Mouse (Mus musculus) MEL (cell line): Measurements from ENCODE around the gene Mrpl1. TPM values are rescaled to one million over a fixed set of nuclear protein-coding genes. Genes with fewer than 3 reads are reported as not detected.

Experiments used
- DNase-seq: peaks from one replicate; pipeline ENCODE4 v3.0.0; 2011; ENCODE audit warnings: low read depth, low spot score
- H3K27ac ChIP-seq: 2 replicates; pipeline ENCODE4 v1.5.1; 2012; ENCODE audit warnings: low read depth, mild to moderate bottlenecking, control low read depth, low read length, moderate library complexity; ENCODE audit not compliant: control insufficient read depth
- H3K27me3 ChIP-seq, 2 experiments: fragments of 150-350 bp in 1 of 2; sonication (generic) in 1 of 2; 2 replicates each; pipeline ENCODE4 v1.6.1; 2012; ENCODE audit warnings: low read length in 2 of 2, mild to moderate bottlenecking in 2 of 2, improper control_type of control experiment in 1 of 2, moderate library complexity in 1 of 2; ENCODE audit not compliant: insufficient read depth in 2 of 2, control insufficient read depth in 1 of 2
- H3K36me3 ChIP-seq, 2 experiments: 2 replicates each; pipeline ENCODE4 v1.6.1; 2012 to 2014; ENCODE audit warnings: low read length in 2 of 2, improper control_type of control experiment in 1 of 2, inconsistent platforms in 1 of 2, mild to moderate bottlenecking in 1 of 2; ENCODE audit not compliant: insufficient read depth in 2 of 2, control insufficient read depth in 1 of 2
- H3K4me1 ChIP-seq, 2 experiments: fragments of 150-350 bp in 1 of 2; sonication (generic) in 1 of 2; 2 replicates each; pipeline ENCODE4 v1.6.1; 2012; ENCODE audit warnings: low read length in 2 of 2, improper control_type of control experiment in 1 of 2, mild to moderate bottlenecking in 1 of 2; ENCODE audit not compliant: insufficient read depth in 2 of 2, control insufficient read depth in 1 of 2
- H3K4me3 ChIP-seq, 2 experiments: fragments of 150-350 bp in 1 of 2; sonication (generic) in 1 of 2; 2 replicates each; pipeline ENCODE4 v1.5.1; 2012; ENCODE audit warnings: low read depth in 2 of 2, low read length in 2 of 2, mild to moderate bottlenecking in 2 of 2, moderate library complexity in 2 of 2, control low read depth in 1 of 2, improper control_type of control experiment in 1 of 2; ENCODE audit not compliant: control insufficient read depth in 1 of 2, insufficient read depth in 1 of 2
- H3K79me2 ChIP-seq: 2 replicates; pipeline ENCODE4 v1.6.1; 2012; ENCODE audit warnings: mild to moderate bottlenecking, low read length, moderate library complexity; ENCODE audit not compliant: control insufficient read depth, poor library complexity, insufficient read depth
- H3K9ac ChIP-seq: 2 replicates; pipeline ENCODE4 v1.6.1; 2012; ENCODE audit warnings: low read depth, mild to moderate bottlenecking, control low read depth, low read length, moderate library complexity; ENCODE audit not compliant: control insufficient read depth, poor library complexity, severe bottlenecking
- H3K9me3 ChIP-seq: fragments of 150-350 bp; sonication (generic); replicated peaks from 2 replicates; pipeline ENCODE4 v1.6.1; 2012; ENCODE audit warnings: mild to moderate bottlenecking, low read length, improper control_type of control experiment, moderate library complexity; ENCODE audit not compliant: insufficient read depth
- CHD1 ChIP-seq: IDR thresholded peaks from 2 replicates; pipeline ENCODE4 v1.6.1; 2012; ENCODE audit warnings: low read depth, mild to moderate bottlenecking, inconsistent platforms, low read length, improper control_type of control experiment
- CTCF ChIP-seq, 3 experiments: IDR thresholded peaks in 2 of 3; conservative IDR thresholded peaks in 1 of 3; 2 replicates each; pipeline ENCODE4 v1.5.1; 2011 to 2012; ENCODE audit warnings: low read length in 3 of 3, low read depth in 2 of 3, mild to moderate bottlenecking in 2 of 3, improper control_type of control experiment in 1 of 3, inconsistent platforms in 1 of 3, mixed read lengths in 1 of 3, moderate library complexity in 1 of 3; ENCODE audit not compliant: control insufficient read depth in 1 of 3, insufficient read depth in 1 of 3, poor library complexity in 1 of 3, severe bottlenecking in 1 of 3
- E2F4 ChIP-seq: IDR thresholded peaks from 2 replicates; pipeline ENCODE4 v1.6.1; 2011; ENCODE audit warnings: low read depth, low read length, improper control_type of control experiment, borderline replicate concordance
- ELF1 ChIP-seq: IDR thresholded peaks from 2 replicates; pipeline ENCODE4 v1.6.1; 2014; ENCODE audit warnings: low read depth, mild to moderate bottlenecking, inconsistent platforms, low read length, improper control_type of control experiment, moderate library complexity
- ETS1 ChIP-seq: IDR thresholded peaks from 2 replicates; pipeline ENCODE4 v1.6.1; 2012; ENCODE audit warnings: low read depth, mild to moderate bottlenecking, inconsistent platforms, low read length, improper control_type of control experiment, moderate library complexity
- GABPA ChIP-seq: IDR thresholded peaks from 2 replicates; pipeline ENCODE4 v1.6.1; 2012; ENCODE audit warnings: low read depth, mild to moderate bottlenecking, inconsistent platforms, low read length, improper control_type of control experiment, moderate library complexity
- HCFC1 ChIP-seq: IDR thresholded peaks from 2 replicates; pipeline ENCODE4 v1.6.1; 2012; ENCODE audit warnings: low read depth, mild to moderate bottlenecking, inconsistent platforms, low read length, improper control_type of control experiment, moderate library complexity
- JUND ChIP-seq: IDR thresholded peaks from 2 replicates; pipeline ENCODE4 v1.6.1; 2011; ENCODE audit warnings: low read depth, mild to moderate bottlenecking, improper control_type of control experiment, low read length
- KAT2A ChIP-seq: conservative IDR thresholded peaks from 2 replicates; pipeline ENCODE4 v1.6.1; 2012; ENCODE audit warnings: low read depth, low read length, improper control_type of control experiment, inconsistent platforms
- MAZ ChIP-seq: IDR thresholded peaks from 2 replicates; pipeline ENCODE4 v1.6.1; 2012; ENCODE audit warnings: low read depth, mild to moderate bottlenecking, inconsistent platforms, low read length, improper control_type of control experiment
- MEF2A ChIP-seq: IDR thresholded peaks from 2 replicates; pipeline ENCODE4 v1.6.1; 2014; ENCODE audit warnings: low read depth, mild to moderate bottlenecking, inconsistent platforms, low read length, improper control_type of control experiment; ENCODE audit not compliant: poor library complexity, insufficient replicate concordance, severe bottlenecking; ENCODE audit errors: extremely low read depth
- MXI1 ChIP-seq: IDR thresholded peaks from 2 replicates; pipeline ENCODE4 v1.6.1; 2011; ENCODE audit warnings: mild to moderate bottlenecking, low read depth, low read length, improper control_type of control experiment
- NELFE ChIP-seq: IDR thresholded peaks from 2 replicates; pipeline ENCODE4 v1.6.1; 2011; ENCODE audit warnings: low read depth, low read length, improper control_type of control experiment
- POLR2A ChIP-seq, 2 experiments: IDR thresholded peaks; 2 replicates each; pipeline ENCODE4 v1.6.1; 2011 to 2012; ENCODE audit warnings: low read length in 2 of 2, mild to moderate bottlenecking in 2 of 2, control low read depth in 1 of 2, improper control_type of control experiment in 1 of 2, low read depth in 1 of 2, moderate library complexity in 1 of 2; ENCODE audit not compliant: control insufficient read depth in 1 of 2, insufficient read depth in 1 of 2, poor library complexity in 1 of 2
- POLR2AphosphoS2 ChIP-seq: IDR thresholded peaks from 2 replicates; pipeline ENCODE4 v1.6.1; 2011; ENCODE audit warnings: low read length, improper control_type of control experiment
- RAD21 ChIP-seq: IDR thresholded peaks from 2 replicates; pipeline ENCODE4 v1.6.1; 2011; ENCODE audit warnings: mild to moderate bottlenecking, low read depth, low read length, improper control_type of control experiment
- RCOR1 ChIP-seq: IDR thresholded peaks from 2 replicates; pipeline ENCODE4 v1.6.1; 2012; ENCODE audit warnings: low read depth, mild to moderate bottlenecking, inconsistent platforms, low read length, improper control_type of control experiment
- SIN3A ChIP-seq: IDR thresholded peaks from 2 replicates; pipeline ENCODE4 v1.6.1; 2012; ENCODE audit warnings: low read length, improper control_type of control experiment, inconsistent platforms
- TAL1 ChIP-seq: IDR thresholded peaks from 2 replicates; pipeline ENCODE4 v1.6.1; 2012; ENCODE audit warnings: mild to moderate bottlenecking, inconsistent platforms, low read length, moderate library complexity, mixed read lengths
- TCF12 ChIP-seq: IDR thresholded peaks from 2 replicates; pipeline ENCODE4 v1.6.1; 2014; ENCODE audit warnings: low read depth, mild to moderate bottlenecking, inconsistent platforms, low read length, improper control_type of control experiment, moderate library complexity
- UBTF ChIP-seq: IDR thresholded peaks from 2 replicates; pipeline ENCODE4 v1.6.1; 2012; ENCODE audit warnings: low read depth, mild to moderate bottlenecking, inconsistent platforms, low read length, improper control_type of control experiment, moderate library complexity, borderline replicate concordance; ENCODE audit not compliant: insufficient read depth
- USF2 ChIP-seq, 2 experiments: IDR thresholded peaks; 2 replicates each; pipeline ENCODE4 v1.6.1; 2011 to 2012; ENCODE audit warnings: improper control_type of control experiment in 2 of 2, low read length in 2 of 2, borderline replicate concordance in 1 of 2, inconsistent platforms in 1 of 2, low read depth in 1 of 2, mild to moderate bottlenecking in 1 of 2; ENCODE audit not compliant: insufficient read depth in 1 of 2
- ZC3H11A ChIP-seq: IDR thresholded peaks from 2 replicates; pipeline ENCODE4 v1.6.1; 2012; ENCODE audit warnings: low read depth, mild to moderate bottlenecking, inconsistent platforms, low read length, improper control_type of control experiment
- ZNF384 ChIP-seq: IDR thresholded peaks from 2 replicates; pipeline ENCODE4 v1.6.1; 2012; ENCODE audit warnings: low read depth, mild to moderate bottlenecking, inconsistent platforms, low read length, improper control_type of control experiment
- polyA plus RNA-seq, 2 experiments: library from polyadenylated mRNA; stranded (reverse) in 1 of 2; unstranded in 1 of 2; fragments of >175 nt in 1 of 2; fragments of >200 nt in 1 of 2; gene quantifications; 2 replicates each; pipeline versions ENCODE4 v1.2.1 to v1.2.4; 2012; ENCODE audit warnings: low replicate concordance in 2 of 2, low read depth in 1 of 2; ENCODE audit not compliant: insufficient read length in 2 of 2, insufficient read depth in 1 of 2, missing spikeins in 1 of 2
- total RNA-seq: library from RNA; depleted of rRNA; stranded (reverse); fragments of 300-350 nt; gene quantifications from 2 replicates; pipeline ENCODE4 v1.2.3, GENCODE M21; 2012

Mrpl1 gene
- total and polyA plus RNA-seq, 3 experiments, result 22.0 to 26.2 TPM; not detected in 1

GRCm38 (mm10) chr5:96162399-96163331, 46.6 kb upstream of the Mrpl1 start (continued):
- TF ChIP-seq POLR2AphosphoS2, result peak; percentile 73; the same call in 1 of the 2 replicates
- TF ChIP-seq ELF1, result no peak
- TF ChIP-seq TCF12, result peak; percentile 67
- TF ChIP-seq JUND, result no peak
- TF ChIP-seq POLR2A (IDR thresholded peaks at IDR 0.05; ENCODE audit: control insufficient read depth in 1 of 2, insufficient read depth in 1 of 2, low read depth in 1 of 2, low read length in 2 of 2, poor library complexity in 1 of 2), result peak; percentile 79 to 89
- TF ChIP-seq RAD21, result no peak
- peak; percentile 88 for TF ChIP-seq E2F4
- TF ChIP-seq CTCF (IDR thresholded peaks at IDR 0.05 in 2 of 3, conservative IDR thresholded peaks at IDR 0.05 in 1 of 3; ENCODE audit: control insufficient read depth in 1 of 3, insufficient read depth in 1 of 3, low read depth in 2 of 3, low read length in 3 of 3, poor library complexity in 1 of 3, severe bottlenecking in 1 of 3), result no peak
- peak; percentile 93 for TF ChIP-seq SIN3A
- TF ChIP-seq MXI1, result peak; percentile 92
- peak; percentile 38; the same call in 1 of the 2 replicates for TF ChIP-seq KAT2A
- TF ChIP-seq TAL1, result no peak
- no peak for TF ChIP-seq ZC3H11A
- peak; percentile 91 for TF ChIP-seq ETS1
- TF ChIP-seq CHD1, result peak; percentile 74
- peak; percentile 74; the same call in 1 of the 2 replicates for TF ChIP-seq NELFE
- TF ChIP-seq ZNF384, result peak; percentile 81
- TF ChIP-seq USF2 (IDR thresholded peaks at IDR 0.05; ENCODE audit: borderline replicate concordance in 1 of 2, insufficient read depth in 1 of 2, low read depth in 1 of 2, low read length in 2 of 2), result no peak
- peak; percentile 71 for TF ChIP-seq RCOR1

- H3K36me3 ChIP-seq, result peaks cover 0 to 20% of the 10 kb centered on the region in 2 experiments; a peak in 2 of 4 replicates
- H3K4me1 ChIP-seq, result peaks cover 4 to 7% of the 10 kb centered on the region in 2 experiments; a peak in 3 of 4 replicates
- H3K27ac ChIP-seq, result peak overlapping the region; percentile 100
- no peaks in the 10 kb centered on the region for H3K27me3 ChIP-seq
- H3K4me3 ChIP-seq, result peak overlapping the region; percentile 77 to 81
- H3K9ac ChIP-seq, result peak overlapping the region; percentile 93
- no peak for DNase-seq
- peaks cover 32% of the 10 kb centered on the region for H3K79me2 ChIP-seq
- H3K9me3 ChIP-seq, result no peaks in the 10 kb centered on the region
- TF ChIP-seq UBTF, result no peak
- no peak for TF ChIP-seq HCFC1
- TF ChIP-seq ELF1, result no peak
- peak; percentile 62 for TF ChIP-seq ZNF384
- peak; percentile 46; the same call in 1 of the 2 replicates for TF ChIP-seq MEF2A
- TF ChIP-seq MAZ, result peak; percentile 49; the same call in 1 of the 2 replicates
- peak; percentile 62; the same call in 1 of the 2 replicates for TF ChIP-seq CHD1
- no peak for TF ChIP-seq GABPA
These were observed 45.8 kb upstream of the Mrpl1 start for GRCm38 (mm10) chr5:96163396-96164020.
